Mouse (Mus musculus) layer of hippocampus, adult 11-12 months (tissue): ENCODE results near the gene Maco1.
"Not testable (repeated sequence)": the region's sequence is repeated elsewhere in the genome, so short reads cannot be mapped to it uniquely, and the experiment has no call there.

Source experiments
- DNase-seq: peaks from one replicate; pipeline ENCODE4 v3.0.0; 2022; ENCODE audit warnings: low spot score

The Maco1 gene

DNA sequence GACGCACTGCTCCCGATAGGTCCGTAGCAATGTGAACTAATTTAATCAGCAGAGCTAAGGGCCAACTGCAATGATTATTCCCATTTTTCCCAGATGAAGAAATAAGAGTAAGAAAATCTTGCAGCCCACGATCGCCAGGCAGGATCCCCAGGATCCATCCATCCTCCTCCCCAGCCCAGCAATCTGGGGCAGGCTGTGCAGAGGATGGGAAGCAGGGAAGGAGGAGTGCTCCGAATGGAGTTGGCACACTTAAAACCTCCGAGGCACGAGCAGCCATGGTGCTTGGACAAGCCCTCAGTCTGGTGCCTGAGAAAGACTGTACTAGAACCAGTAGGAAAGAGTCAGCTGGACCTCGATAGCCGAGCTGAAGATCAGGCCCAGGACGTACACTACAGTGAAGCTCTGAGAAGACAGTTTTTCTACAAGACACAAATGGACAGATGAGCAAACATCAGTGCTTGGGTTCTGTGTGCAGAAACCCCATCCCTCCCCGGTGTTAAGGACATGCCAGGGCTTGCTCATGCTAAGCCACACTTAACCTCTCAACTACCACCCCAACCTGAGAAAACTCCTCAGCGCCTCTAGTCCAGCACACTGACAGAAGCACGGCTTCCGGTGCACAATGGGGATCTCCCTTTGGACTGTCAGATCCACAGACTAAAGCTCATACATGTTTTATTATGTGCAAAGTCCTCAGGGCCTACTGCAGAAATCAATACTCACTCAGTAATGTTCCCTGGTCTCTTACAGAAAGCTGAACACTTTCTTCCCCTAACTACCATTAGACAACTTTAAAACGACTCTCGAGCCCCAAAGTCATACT is 39.5 kb downstream of the Maco1 start:
- no peak for DNase-seq

DNA sequence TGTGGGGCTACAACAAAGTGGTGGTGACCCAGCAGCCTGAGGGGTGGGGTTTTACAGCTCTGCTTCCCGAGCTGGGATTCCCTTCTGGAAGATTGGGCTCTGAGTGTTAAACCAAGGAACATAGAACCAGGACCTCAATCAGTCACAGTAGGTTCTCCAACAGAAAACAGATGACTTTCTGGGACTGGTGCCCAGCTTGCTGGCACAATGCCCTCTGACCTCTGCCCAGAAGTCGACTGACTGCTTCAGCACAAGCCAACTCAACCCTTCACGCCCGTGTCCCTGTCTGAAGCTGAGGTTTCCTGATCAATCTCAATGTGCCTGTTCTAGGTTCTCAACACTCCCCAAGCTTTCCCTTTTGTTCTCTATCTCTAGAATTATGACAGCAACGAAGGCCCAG is 48.4 kb downstream of the Maco1 start:
- DNase-seq = peak; percentile 57

DNA sequence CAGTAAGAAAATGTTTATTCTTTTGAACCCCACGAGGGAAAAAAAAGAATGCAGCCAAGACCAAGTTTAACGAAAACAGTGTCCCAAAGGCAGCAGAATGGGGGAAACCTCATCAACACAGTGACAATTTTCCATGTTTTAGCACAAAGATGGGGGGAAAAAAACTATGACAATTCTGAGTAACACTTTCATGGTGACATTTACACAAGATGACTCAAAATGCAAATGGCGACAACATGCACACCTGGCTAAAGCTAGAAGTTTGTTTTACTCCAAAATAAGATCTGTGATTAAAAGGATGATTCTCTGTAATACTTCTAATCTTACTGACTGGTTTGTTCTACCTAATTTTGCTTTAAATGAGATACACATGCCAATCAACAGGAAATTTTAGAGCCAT is 50.4 kb downstream of the Maco1 start:
- no peak for DNase-seq

DNA sequence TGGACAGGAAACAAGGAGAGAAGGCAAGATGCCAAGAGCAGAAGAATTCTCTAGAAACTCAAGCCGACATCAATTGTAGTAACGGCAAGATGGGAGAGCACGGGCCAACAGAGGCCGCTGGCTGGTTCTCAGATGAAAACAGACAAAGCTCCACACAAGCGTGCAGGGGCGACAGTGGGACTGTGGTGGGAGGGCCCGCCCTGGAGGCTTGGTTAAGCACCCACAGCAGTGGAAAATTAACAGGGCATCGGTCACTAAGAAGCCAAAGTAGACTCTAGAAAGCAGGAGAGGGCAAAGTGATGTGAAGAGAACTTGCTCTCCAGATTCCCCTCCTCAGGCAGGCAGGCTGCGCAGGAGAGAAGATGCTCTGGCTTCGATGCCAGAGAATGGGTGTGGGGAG is 51.0 kb downstream of the Maco1 start:
- no peak for DNase-seq

DNA sequence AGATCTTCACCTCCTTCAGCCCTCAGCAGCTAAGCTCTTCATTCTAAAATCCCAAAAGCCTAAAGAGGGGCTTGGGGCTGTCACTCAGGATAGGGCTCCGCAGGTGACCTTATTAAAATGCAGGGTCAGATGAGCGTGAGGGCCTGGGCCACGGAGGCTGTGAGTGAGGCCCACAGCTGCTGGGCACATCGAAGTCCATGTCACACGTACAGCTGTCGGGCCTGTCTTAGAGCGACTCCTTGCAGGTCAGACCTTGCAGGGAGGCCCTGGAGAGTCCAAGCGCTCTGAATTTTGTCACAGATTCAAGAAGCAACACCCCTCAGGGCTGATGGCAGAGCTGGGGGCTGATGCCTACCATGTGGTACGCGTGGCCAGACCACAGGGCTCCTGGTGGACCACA is 52.5 kb downstream of the Maco1 start:
- no peak for DNase-seq

DNA sequence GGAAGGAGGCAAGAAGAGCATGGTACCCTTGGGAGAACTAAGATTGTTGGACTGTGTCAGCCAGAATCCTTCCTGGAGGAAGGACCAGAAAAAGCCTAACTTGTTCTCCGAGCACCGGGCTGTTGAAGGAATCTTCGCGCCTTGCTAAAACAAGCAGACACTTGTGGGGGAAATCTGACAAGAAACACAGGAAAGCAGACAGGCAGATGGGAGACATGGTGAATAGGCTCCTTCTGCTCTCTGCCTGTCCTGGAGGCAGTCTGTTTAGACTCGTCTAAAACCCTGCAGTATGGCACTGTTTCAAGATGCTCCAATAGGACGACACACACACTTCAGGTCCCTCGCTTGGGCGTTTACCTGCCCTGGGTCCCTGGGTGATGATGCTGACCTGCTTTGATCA is 53.0 kb downstream of the Maco1 start:
- DNase-seq = no peak

DNA sequence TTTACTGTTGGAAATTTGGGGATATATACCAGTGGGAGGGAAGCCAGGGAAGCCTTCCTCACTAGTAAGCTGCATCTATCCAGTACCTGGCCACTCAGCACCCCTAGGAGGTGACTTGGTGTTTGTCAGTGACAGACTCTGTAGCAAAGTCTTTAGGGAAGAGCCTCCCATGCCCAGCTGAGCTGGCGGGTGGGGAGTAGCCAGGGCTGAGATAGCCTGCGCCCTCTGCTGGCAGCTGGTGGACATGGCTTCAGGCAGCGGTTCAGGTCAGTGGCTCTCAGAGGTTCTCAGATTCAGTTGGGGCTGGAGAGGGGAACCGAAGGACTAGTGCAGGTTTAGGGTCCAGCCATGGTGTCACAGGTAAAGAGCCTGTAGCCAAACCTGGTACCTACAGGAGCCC is 53.9 kb downstream of the Maco1 start:
- DNase-seq = peak; percentile 72

DNA sequence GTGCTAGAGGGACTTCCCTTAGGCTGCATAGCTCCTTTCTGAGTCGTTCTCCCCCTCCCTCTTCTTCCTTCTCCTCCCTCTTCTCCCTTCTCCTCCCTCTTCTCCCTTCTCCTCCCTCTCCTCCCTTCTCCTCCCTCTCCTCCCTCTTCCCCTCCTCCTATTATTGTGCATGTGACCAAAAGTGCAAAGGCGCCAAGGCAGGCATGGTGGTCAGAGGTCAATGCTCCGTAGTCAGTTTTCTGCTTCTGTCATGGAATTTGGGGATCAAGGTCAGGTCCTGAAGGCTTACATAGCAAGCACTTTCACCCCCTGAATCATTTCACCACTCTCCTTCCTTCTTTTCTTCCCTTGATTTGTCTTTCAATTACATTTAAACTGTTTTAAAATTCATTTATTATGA is 54.3 kb downstream of the Maco1 start:
- DNase-seq = no peak

DNA sequence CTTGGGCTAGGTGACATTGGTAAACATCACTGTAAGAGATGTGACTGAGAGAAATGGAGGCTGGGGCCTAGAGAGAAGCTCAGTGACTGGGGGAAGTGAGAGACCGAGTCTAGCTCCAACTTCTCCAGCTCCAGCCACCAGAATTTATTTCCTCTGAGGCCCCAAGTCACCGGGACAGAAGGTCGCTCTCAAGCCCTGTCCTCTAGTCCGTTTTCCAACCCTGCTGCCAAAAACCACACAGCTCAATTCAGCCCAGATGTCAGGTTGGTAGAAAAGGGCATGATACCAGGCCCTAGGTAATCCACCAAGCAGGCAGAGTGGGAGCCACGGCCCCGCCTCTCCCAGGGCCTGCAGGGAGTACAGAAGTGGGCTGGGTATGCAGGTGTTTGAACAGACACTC is 55.5 kb downstream of the Maco1 start:
- DNase-seq = no peak

DNA sequence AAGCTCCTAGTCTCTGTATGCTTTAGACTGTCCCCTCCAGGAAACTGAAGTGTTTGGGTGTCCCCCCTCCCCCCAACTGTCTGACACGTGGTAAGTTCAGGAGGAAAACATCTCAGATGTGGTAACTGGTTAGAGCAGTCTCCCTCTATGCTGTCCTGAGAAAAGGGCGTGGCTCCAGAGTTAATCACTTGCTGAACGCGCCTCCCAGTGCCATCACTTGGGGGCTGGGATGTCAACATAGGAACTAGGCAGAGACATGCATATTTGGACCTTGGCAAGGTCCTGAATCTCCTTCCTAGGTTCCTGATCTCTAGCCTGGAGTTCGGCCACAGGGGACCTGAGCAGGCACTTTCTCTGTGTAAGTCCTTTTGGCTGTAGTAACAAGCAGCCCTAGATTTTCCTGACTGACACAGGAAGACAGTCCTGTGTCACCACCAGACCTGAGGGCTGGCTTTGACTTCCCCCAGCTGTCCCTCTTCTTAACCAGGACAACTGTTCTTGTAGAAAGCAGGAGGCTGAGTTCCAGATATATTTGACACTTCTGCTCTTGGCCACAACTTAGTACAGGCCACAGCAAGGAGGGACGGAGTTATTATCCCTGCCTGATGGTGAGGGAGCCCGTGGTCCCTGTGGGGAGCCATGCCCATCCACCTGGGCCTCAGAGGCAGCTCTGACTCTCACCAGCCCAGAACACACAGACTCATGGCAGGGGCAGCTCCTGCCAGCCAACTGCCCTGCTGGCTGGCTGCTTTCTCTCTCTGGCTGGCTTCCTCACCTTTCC is 56.4 kb downstream of the Maco1 start:
- DNase-seq = no peak

DNA sequence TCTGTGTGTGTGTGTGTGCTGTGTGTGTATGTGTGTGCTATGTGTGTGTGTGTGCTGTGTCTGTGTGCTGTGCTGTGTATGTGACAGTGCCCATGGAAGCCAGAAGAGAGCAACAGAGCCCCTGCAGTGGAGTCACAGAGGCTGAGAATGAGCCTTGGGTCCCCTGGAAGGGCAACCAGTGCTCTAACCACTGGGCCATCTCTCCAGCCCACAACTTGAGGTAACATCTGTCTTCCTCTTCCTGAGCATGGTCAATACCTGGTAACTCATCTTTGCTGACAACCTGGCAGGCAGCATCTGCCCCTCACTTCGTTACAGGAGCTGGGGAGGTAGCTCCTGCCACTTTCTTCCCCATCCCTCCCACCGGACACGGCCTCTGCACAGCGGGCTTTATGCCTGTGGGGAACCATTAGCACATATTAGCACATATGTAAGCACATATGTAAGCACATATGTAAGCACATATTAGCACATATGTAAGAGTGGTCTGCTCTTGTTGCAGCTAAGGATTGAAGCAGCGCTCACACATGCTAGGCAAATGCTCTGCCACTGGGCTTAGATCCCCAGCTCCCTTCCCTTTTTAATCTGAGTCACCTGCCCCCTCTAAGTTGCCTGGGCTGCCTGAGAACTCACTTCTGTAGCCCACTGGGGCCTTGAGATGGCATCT is 57.2 kb downstream of the Maco1 start:
- no peak for DNase-seq

DNA sequence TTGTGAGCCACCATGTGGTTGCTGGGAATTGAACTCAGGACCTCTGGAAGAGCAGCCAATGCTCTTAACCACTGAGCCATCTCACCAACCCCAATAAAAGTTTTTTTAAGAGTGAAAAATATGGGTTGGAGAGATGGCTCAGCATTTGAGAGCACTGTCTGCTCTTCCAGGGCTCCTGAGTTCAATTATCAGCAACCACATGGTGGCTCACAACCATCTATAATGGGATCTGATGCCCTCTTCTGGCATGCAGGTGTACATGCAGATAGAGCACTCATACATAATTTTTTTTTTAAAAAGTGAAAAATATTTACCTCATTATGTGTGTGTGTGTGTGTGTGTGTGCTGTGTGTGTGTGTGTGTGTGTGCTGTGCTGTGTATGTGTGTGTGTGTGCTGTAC is 58.2 kb downstream of the Maco1 start:
- DNase-seq = not testable (repeated sequence)

DNA sequence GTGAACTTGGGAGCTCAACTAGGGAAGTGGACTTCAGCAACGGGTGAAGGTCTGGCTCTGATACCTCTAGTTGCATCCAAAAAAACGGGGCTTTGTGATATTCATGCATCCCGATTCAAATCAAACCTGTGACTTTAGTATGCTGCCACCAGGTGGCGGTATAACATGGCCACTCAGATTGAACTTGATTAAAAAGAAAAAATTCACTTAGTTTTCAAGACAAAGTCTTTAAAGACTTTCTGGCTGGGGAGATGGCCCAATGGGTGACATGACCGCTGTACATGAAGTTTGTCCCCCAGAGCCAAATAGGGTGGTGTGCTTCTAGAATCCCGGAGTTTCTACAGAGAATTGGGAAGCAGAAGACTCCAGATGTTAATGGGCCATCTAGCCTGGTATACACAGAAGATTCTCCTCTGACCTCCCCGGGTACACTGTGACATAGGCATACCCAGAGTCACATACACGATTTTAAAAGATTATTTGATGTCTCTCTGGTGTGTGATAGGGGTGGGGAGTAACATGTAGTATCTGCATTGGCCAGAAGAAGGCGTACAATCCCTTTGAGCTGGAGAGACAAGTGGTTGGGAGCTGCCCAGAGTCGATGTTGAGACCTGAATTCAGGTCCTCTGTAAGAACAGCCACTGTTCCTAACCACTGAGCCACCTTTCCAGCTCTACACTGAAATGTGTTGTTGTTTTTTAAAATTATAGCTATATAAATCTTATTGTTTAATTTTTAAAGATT is 59.8 kb downstream of the Maco1 start:
- DNase-seq = peak; percentile 33

DNA sequence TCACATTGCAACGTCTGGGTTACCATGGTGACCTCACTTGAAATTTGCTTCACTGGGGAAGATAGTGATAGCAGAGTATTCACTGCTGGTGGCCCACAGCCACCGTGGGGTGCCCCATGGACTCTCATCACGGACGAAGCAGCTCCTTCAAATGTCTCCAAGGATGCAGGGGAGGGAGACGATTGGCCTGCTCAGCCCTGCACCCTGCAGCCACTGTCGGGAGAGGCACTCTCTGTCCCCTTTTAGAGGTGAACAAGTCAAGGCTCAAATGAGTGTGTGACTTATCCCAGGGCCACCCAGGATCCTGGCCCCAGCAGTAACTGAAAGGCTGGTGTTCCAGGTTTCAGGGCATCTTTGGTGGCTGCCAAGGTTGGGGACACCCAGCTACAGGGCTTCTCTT is 61.4 kb downstream of the Maco1 start:
- no peak for DNase-seq

DNA sequence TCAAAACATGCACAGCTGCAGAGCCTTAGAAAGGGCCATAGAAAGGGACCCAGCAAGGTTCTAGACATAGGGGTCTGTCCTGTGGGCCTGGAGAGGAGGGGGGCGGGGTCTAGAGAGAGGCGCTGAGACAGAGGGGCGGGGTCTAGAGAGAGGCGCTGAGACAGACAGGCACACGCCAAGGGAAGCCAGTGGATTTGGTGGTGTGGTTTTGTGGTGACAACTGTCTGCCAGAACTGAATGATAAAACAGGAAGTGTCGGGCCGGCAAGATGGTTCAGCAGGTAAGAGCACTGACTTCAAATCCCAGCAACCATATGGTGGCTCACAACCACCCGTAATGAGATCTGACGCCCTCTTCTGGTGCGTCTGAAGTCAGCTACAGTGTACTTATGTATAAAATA is 66.2 kb downstream of the Maco1 start:
- no peak for DNase-seq

DNA sequence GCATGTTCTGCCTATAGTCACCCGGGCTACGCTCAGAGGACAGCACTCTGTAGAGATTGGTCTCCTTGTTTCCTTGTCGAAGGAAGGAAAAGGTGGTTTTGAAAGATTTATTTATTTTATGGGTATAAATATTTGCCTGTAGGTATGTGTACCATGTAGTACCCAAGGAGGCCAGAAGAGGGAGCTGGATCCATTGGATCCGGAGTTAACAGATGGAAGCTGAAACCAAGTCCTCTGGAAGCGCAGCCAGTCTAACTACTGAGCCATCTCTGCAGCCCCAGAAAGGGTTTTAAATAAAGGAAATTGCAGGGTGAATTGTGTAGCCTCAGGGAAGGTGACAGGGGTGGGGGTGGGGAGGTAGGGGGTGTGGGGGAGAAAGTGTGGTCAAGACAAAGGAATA is 68.4 kb downstream of the Maco1 start:
- DNase-seq = no peak

DNA sequence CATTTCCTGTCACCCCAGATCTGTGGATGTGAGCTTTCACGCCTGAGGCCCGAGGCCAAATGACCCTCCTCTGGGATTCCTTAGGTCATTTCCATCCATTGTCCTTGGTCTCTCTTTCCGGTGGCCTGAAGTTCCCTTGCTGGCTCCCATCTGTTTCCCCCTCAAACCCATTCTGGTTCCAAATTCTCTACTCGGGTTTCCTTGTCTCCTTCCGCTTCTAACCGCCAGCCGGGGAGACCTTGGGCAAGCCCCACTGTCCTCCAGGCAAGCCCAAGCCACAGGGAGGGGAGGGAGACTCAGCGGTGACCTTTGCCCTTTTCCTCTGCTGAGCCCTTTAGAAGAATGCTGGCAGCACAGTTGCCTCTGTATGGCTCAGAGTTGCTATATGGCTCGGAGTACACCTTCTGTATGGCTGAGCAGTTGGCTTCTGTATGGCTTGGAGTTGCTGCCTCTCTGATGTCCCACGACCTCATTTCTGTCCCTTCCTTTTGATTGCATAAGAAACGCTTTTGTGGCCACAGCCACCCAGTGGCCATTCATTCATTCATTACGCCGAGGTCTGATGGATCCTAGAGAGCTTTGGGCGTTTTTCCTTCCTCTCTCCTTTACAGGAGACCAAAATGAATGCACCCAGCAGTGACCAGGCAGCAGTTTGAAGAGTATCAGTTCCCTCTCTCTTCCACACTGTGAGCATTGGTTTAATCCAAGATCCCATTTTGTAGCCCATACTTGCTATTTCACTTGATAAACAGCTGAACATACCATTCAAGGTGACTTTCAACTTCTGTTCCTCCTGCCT is 73.8 kb downstream of the Maco1 start:
- no peak for DNase-seq

DNA sequence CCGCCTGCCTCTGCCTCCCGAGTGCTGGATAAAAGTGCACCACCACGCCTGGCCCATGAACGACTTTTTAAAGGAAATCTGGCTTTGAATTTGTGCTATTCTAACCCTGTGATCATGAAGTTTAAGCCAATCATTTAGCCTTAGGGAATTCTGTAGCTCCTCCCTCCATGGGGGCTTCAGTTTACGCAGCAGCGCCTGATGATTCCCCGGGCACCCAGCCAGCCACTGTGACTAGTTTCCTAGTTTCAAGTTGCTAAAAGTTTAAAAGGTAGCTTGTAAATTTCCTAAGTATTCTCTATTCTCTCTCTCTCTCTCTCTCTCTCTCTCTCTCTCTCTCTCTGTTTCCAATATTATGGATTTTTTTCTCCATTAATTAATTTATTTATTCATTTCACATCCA is 76.9 kb downstream of the Maco1 start:
- DNase-seq = no peak

DNA sequence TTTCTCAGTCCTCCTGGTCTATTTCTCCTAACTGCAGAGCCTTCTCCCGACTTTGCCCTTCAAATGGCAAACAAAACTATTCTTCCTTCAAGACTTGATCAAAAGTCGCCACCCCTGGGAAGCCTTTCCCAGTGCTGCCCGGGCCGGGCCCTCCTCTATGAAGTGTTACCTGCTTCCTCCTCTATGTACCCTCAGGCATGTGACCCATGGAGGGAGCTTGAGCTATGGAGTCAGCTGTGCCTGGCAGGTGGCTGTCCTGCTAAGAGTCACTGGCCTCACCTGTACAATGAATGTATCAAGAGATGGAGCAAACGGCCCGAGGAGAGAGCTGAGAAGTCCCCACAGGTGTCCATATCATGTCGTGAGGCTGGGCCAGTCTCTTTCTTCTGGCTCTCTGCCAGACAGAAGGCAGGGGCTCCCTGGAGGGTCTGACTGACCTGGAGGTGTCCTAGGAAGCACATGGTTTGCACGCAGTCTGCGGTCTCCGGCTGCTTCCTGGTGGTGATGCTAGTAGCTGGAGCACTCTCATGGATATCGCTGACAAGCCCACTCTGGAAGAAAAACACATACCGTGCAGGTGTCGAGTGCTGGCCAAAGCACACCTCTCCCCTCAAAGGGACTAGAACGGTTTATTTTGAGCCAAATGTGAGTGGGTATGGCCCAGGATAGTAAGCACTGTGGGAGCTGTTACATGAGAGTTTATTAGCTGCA is 77.8 kb downstream of the Maco1 start:
- DNase-seq = no peak

DNA sequence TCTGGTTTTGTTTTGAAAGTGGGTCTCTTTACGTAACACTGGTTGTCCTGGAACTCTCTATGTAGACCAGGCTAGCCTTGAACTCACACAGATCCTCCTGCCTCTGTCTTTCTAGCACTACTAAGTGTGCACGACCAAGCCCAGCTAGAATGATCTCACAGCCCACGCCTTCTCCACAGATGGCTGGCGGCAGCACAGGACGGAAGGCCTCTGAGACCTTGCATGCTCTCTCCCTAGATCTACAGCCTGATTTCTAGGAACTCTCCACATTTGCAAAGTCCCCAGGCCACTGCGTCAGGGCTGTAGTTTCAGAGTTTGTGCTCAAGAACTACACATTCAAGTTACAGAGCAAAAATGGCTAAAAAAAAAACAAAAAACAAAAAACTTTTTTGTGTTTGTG is 79.0 kb downstream of the Maco1 start:
- DNase-seq = no peak
